Mouse (Mus musculus) lung, postnatal 0 days (tissue): ENCODE measurements around the gene Gm45837. TPM values are rescaled to one million over a fixed set of nuclear protein-coding genes. Genes with fewer than 3 reads are reported as not detected.
A peak's percentile ranks its signal among the peaks of the same experiment; 100 is the strongest.

Experiments used
- ATAC-seq: fragments of 200-750 bp; cut with Nextera tagmentation; 2 replicates; pipeline ENCODE4 v1.8.0; 2017; ENCODE audit warnings: moderate library complexity
- DNase-seq: peaks from one replicate; pipeline ENCODE4 v3.0.0-alpha.2; 2016; ENCODE audit warnings: low spot score
- H3K27ac ChIP-seq: fragments of 300-500 bp; sonication (generic); 2 replicates; pipeline ENCODE4 v1.5.1; 2014; ENCODE audit warnings: antibody characterized with exemption, mild to moderate bottlenecking, low read length, mixed read lengths
- H3K27me3 ChIP-seq: fragments of 300-500 bp; sonication (generic); replicated peaks from 2 replicates; pipeline ENCODE4 v1.6.1; 2014; ENCODE audit warnings: low read length, mixed read lengths; ENCODE audit not compliant: insufficient read depth
- H3K36me3 ChIP-seq: fragments of 300-500 bp; sonication (generic); 2 replicates; pipeline ENCODE4 v1.6.1; 2014; ENCODE audit warnings: low read length, mixed read lengths; ENCODE audit not compliant: insufficient read depth
- H3K4me1 ChIP-seq: fragments of 300-500 bp; sonication (generic); 2 replicates; pipeline ENCODE4 v1.6.1; 2014; ENCODE audit warnings: antibody characterized with exemption, low read depth, low read length, mixed read lengths; ENCODE audit not compliant: insufficient read depth
- H3K4me2 ChIP-seq: fragments of 300-500 bp; sonication (generic); replicated peaks from 2 replicates; pipeline ENCODE4 v1.6.1; 2014; ENCODE audit warnings: low read depth, mild to moderate bottlenecking, low read length, moderate library complexity, mixed read lengths
- H3K4me3 ChIP-seq: fragments of 300-500 bp; sonication (generic); 2 replicates; pipeline ENCODE4 v1.5.1; 2014; ENCODE audit warnings: low read depth, low read length
- H3K9ac ChIP-seq: fragments of 300-500 bp; sonication (generic); replicated peaks from 2 replicates; pipeline ENCODE4 v1.6.1; 2014; ENCODE audit warnings: low read depth, mild to moderate bottlenecking
- H3K9me3 ChIP-seq: fragments of 300-500 bp; sonication (generic); 2 replicates; pipeline ENCODE4 v1.6.1; 2016; ENCODE audit warnings: low read length, mixed read lengths
- CTCF ChIP-seq: IDR thresholded peaks from 2 replicates; pipeline ENCODE4 v1.5.1; 2016; ENCODE audit warnings: antibody characterized with exemption, mild to moderate bottlenecking
- EP300 ChIP-seq: IDR thresholded peaks from 2 replicates; pipeline ENCODE4 v1.6.1; 2016; ENCODE audit warnings: antibody characterized with exemption, mild to moderate bottlenecking, control low read depth
- WGBS: fragments of 180-500 bp; shearing (Covaris S2); extraction: QIAGEN DNeasy Blood & Tissue Kit; methylation state at CpG from one replicate; pipeline ENCODE4 v1.1.7; 2014; 5-methylcytosine and 5-hydroxymethylcytosine counted together
- polyA plus RNA-seq: library from polyadenylated mRNA; unstranded; fragments of >200 nt; fragmentation: Nextera tagmentation; extraction: Ambion mirVana; gene quantifications from 2 replicates; pipeline ENCODE4 v1.2.1, GENCODE M21; 2015

Gene Gm45837
- polyA plus RNA-seq, 1 experiment from 2014 or later, result 4.2 TPM

DNA sequence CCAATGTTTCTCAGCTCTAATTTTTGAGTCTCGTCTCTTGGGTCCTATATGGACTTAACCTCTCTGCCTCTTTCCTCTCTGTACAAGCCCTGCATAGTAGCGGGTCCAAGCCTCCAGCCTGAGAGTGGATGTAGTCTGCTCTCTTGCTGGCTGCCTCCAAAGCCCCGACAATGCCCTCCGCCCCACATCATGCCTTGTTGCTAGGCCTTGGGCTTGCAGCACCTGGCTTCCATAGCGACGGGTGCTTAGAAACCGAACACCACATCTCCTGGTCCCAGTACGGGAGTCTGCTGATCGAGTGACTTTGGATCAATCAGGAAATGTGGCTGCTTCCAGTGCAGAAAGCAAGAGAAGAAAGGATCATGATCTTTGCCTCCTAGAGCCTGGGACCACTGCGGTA lies 32.4 kb downstream of the Gm45837 start:
- WGBS, result 66% methylated on average over 10 of the region's 10 CpGs
- no peak overlapping the region for H3K4me3 ChIP-seq
- no peaks in the 10 kb centered on the region for H3K4me1 ChIP-seq
- no peaks in the 10 kb centered on the region for H3K9me3 ChIP-seq
- H3K9ac ChIP-seq, result no peak overlapping the region
- no peaks in the 10 kb centered on the region for H3K27me3 ChIP-seq
- no peak for ATAC-seq
- H3K27ac ChIP-seq, result no peak overlapping the region
- TF ChIP-seq EP300, result no peak
- no peak for TF ChIP-seq CTCF
- no peaks in the 10 kb centered on the region for H3K36me3 ChIP-seq
- H3K4me2 ChIP-seq, result no peak overlapping the region
- DNase-seq, result no peak

DNA sequence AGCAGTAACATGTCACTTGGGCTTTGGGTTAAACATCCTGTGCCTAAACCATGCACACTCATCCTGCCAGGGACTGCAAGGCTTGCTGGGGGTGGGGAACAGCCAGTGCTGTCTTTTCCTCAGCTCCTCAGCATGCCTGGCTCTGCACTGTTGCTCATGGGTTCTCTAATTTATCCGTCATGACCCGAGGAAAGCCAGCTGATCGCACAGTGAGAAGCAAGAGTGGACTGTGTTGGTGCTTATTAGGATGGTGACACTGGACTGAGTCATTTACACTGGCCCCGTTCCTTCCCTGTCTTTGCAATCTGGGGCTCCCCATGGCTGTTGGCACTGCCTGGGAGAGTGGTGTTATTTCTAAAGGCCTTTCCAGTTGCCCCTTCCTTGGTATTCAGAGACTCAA lies 33.5 kb downstream of the Gm45837 start:
- Histone ChIP-seq H3K4me2 (no peak overlapping the region), H3K36me3 (no peaks in the 10 kb centered on the region), H3K9me3 (no peaks in the 10 kb centered on the region), H3K4me3 (no peak overlapping the region), H3K9ac (no peak overlapping the region), H3K27me3 (no peaks in the 10 kb centered on the region), H3K4me1 (no peaks in the 10 kb centered on the region), H3K27ac (no peak overlapping the region)
- no peak for DNase-seq
- ATAC-seq, result no peak
- TF ChIP-seq EP300 (no peak), CTCF (no peak)
- WGBS, result 78% methylated on average over 4 of the region's 4 CpGs

DNA sequence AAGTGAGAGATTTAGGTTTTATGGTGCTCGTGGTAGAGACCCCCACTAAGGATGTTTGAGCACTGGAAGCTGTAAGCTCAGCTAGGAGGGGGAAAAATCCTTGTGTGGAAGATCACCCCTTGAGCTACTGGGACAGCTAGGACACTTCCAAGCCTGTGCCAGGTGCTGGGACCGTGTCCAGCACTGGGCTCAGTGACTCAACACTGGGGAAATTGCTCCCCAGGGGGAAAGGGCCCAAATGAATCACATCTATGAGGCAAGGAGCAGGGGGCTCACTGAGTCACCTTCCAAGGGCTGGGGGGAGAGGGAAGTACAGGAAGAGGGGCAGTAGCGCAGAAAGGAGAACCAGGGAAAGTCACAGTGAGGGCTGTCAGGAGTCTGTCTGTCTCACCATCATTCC lies 39.2 kb downstream of the Gm45837 start:
- ATAC-seq, result no peak
- Histone ChIP-seq H3K27me3 (peaks cover 10% of the 10 kb centered on the region; the same call in 1 of the 2 replicates), H3K9me3 (no peaks in the 10 kb centered on the region)

DNA sequence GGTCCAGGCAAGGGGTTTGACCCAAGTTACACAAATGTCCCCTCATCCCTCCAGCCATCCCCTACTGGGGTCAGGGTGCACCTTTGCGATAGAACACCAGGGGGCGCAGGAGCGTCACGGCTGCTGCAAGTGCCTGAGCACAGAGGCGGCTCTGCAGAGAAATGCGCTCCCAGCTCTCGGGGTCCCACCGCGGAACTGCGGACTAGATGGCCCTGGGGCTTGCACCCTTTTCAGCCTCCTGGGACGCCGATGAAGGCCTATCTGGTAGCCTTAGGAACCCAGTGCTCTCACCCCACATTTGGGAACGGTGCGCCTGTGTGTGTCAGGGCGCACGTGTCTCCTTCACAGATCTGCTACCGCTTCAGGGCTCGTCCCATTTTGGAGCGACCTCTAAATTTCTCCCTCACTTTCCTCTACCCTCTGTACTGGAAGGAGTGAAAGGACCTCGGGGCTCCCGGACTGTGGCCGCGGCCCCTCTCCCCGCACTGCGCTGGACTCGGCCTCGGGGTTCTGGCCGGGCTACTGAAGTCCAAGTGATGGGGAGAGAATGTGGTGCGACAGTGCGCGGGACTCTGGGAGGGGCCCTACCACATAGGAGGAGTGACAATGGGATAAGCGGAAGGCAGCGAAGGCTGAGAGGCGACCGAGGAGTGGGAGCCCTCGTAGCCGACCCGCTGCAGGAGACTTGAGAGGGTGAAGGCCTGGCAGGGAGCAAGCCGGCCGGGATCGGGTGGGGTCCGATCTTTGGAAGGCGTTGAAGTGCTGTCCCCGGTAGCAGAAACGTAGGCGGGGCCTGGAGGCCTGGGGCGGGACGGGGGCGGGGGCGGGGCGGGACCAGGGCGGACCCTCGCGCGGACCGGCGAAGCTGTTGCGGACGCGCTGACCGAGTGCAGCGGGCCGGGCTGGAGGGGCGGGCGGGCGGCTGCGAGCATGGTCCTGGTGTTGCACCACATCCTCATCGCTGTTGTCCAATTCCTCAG lies 40.0 kb downstream of the Gm45837 start:
- H3K4me3 ChIP-seq, result peak overlapping the region; percentile 48
- peak overlapping the region; percentile 86 for H3K4me2 ChIP-seq
- DNase-seq (peak; percentile 86), ATAC-seq (peak; percentile 88)
- WGBS, result under 1% methylated on average over 63 of the region's 68 CpGs
- no peak for TF ChIP-seq EP300
- TF ChIP-seq CTCF, result peak; percentile 99
- H3K36me3 ChIP-seq, result no peaks in the 10 kb centered on the region
- peaks cover 10% of the 10 kb centered on the region; the same call in 1 of the 2 replicates for H3K27me3 ChIP-seq
- H3K9ac ChIP-seq, result no peak overlapping the region
- no peak overlapping the region for H3K27ac ChIP-seq
- H3K9me3 ChIP-seq, result no peaks in the 10 kb centered on the region
- 0 out of 2 replicates have a peak, but pooled peaks cover 4% of the 10 kb centered on the region for H3K4me1 ChIP-seq

More for the DNA sequence above, 39.2 kb downstream of the Gm45837 start:
- 0 out of 2 replicates have a peak, but pooled peaks cover 4% of the 10 kb centered on the region for H3K4me1 ChIP-seq
- H3K4me3 ChIP-seq, result no peak overlapping the region
- no peaks in the 10 kb centered on the region for H3K36me3 ChIP-seq
- no peak overlapping the region for H3K4me2 ChIP-seq
- H3K27ac ChIP-seq, result no peak overlapping the region
- DNase-seq, result no peak
- TF ChIP-seq CTCF (no peak), EP300 (no peak)
- H3K9ac ChIP-seq, result no peak overlapping the region
- 26% methylated on average over 3 of the region's 3 CpGs for WGBS

DNA sequence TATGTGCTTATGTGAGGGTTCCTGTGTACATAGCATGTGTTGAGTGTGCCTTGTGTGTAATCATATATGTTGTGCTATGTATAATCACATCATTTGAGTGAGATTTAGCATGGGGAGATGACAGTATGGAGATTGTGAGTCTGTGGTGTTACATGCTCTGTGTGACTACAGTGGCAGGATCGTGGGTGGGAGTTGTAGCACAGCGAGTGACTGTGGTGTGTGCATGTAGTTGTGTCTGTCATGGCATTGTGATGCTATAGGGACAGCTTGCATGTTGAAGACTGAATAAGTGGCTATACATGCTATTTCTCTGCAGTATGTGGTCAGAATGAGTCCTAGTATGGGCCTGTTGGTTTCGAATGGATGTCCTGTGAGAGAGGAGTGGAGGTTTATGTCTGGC lies 42.0 kb downstream of the Gm45837 start:
- DNase-seq (no peak), ATAC-seq (no peak)
- Histone ChIP-seq H3K27ac (no peak overlapping the region), H3K4me2 (0 out of 2 replicates have a peak overlapping the region, but pooled peaks have one; percentile 11), H3K4me3 (no peak overlapping the region), H3K36me3 (no peaks in the 10 kb centered on the region), H3K27me3 (peaks cover 13% of the 10 kb centered on the region; the same call in 1 of the 2 replicates), H3K4me1 (0 out of 2 replicates have a peak, but pooled peaks cover 4% of the 10 kb centered on the region), H3K9me3 (no peaks in the 10 kb centered on the region), H3K9ac (no peak overlapping the region)
- 80% methylated on average over 3 of the region's 3 CpGs for WGBS
- TF ChIP-seq CTCF, result no peak
- TF ChIP-seq EP300, result no peak

DNA sequence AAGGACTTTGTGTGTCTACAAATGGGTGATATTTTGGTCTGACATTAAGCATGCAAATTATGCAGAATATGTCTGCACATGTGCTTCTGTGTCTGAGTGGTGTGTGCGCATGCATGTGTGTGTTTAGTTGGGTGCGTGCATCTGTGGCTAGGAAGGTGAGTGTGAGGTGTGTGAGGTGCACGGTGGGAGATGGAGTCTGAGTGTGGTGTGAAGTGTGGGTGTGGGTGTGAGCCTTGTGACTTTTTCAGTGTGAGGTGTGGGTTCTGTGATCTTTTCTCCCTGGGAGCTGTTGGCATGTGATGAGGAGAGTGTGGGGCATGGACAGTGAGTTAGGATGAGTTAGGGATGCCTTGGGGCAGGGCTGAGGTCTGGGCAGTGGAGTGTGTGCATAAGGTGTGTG lies 42.6 kb downstream of the Gm45837 start:
- H3K9ac ChIP-seq, result no peak overlapping the region
- no peak overlapping the region for H3K27ac ChIP-seq
- DNase-seq (no peak), ATAC-seq (no peak)
- H3K4me3 ChIP-seq, result no peak overlapping the region
- TF ChIP-seq CTCF (no peak), EP300 (no peak)
- H3K27me3 ChIP-seq, result peaks cover 13% of the 10 kb centered on the region; the same call in 1 of the 2 replicates
- WGBS, result 85% methylated on average over 3 of the region's 3 CpGs
- 0 out of 2 replicates have a peak, but pooled peaks cover 4% of the 10 kb centered on the region for H3K4me1 ChIP-seq
- no peak overlapping the region for H3K4me2 ChIP-seq
- H3K9me3 ChIP-seq, result no peaks in the 10 kb centered on the region
- no peaks in the 10 kb centered on the region for H3K36me3 ChIP-seq
